Mouse (Mus musculus): ENCODE measurements at regions not wholly inside any gene's neighbourhood (a gene's known extent, or its start where the extent isn't known, plus 50 kb on each side); places are given as distances from the start of the nearest gene placed in this dataset.

GRCm38 (mm10) chr10:43695470-43695869 is 117.4 kb downstream of the Cd24a start:
- 0 out of 2 replicates have a peak overlapping the region, but pooled peaks have one; percentile 44 for H3K4me2 ChIP-seq (ENCODE audit: insufficient read depth, low read depth, poor library complexity, severe bottlenecking)
- H3K79me2 ChIP-seq (replicated peaks; ENCODE audit: control insufficient read depth, extremely low read depth, insufficient read depth, poor library complexity, severe bottlenecking), result no peaks in the 10 kb centered on the region
- dilution Hi-C loops (cut with MboI; ENCODE audit: extremely low pct_ligation_motif_present, extremely low pct_unique_long_range_greater_than_20kb, low sequenced_read_pairs), result no loop called here
- no peaks in the 10 kb centered on the region for H3K9me3 ChIP-seq (replicated peaks; ENCODE audit: low read length)
- TF ChIP-seq NRF1 (IDR thresholded peaks at IDR 0.05; ENCODE audit: low read depth, low read length) (peak; percentile 64), MAX (IDR thresholded peaks at IDR 0.05; ENCODE audit: low read length) (no peak), MYC (IDR thresholded peaks at IDR 0.05; ENCODE audit: low read depth, low read length) (no peak), MAZ (IDR thresholded peaks at IDR 0.05; ENCODE audit: low read depth, low read length) (no peak), KAT2A (IDR thresholded peaks at IDR 0.05; ENCODE audit: insufficient replicate concordance, low read length) (no peak)
- no peak for DNase-seq (ENCODE audit: extremely low read depth)
- no peak overlapping the region for H3K27ac ChIP-seq (ENCODE audit: insufficient read depth, low read depth)
- H3K27me3 ChIP-seq (replicated peaks), result no peaks in the 10 kb centered on the region
- in situ Hi-C loops (cut with MboI; ENCODE audit: low pct_ligation_motif_present, low pct_unique_long_range_greater_than_20kb, low sequenced_read_pairs), result no loop called here
- H3K4me3 ChIP-seq (replicated peaks in 1 of 3; ENCODE audit: low read depth in 2 of 3, low read length in 2 of 3, poor library complexity in 1 of 3), result no peak overlapping the region
- H3K4me1 ChIP-seq (ENCODE audit: control insufficient read depth in 1 of 2, insufficient read depth in 2 of 2), result peaks cover 2 to 8% of the 10 kb centered on the region in 2 experiments; a peak in 2 of 4 replicates
- H3K36me3 ChIP-seq (replicated peaks in 1 of 2; ENCODE audit: control insufficient read depth in 1 of 2, insufficient read depth in 1 of 2, low read length in 1 of 2), result no peaks in the 10 kb centered on the region
- H3K9ac ChIP-seq (ENCODE audit: insufficient read depth, low read depth), result no peak overlapping the region

- Histone ChIP-seq H3K27me3 (replicated peaks) (no peaks in the 10 kb centered on the region), H3K4me3 (replicated peaks in 1 of 3; ENCODE audit: low read depth in 2 of 3, low read length in 2 of 3, poor library complexity in 1 of 3) (no peak overlapping the region), H3K4me1 (ENCODE audit: control insufficient read depth in 1 of 2, insufficient read depth in 2 of 2) (peaks cover 17 to 29% of the 10 kb centered on the region in 2 experiments), H3K9me3 (replicated peaks; ENCODE audit: low read length) (no peaks in the 10 kb centered on the region), H3K9ac (ENCODE audit: insufficient read depth, low read depth) (no peak overlapping the region), H3K36me3 (replicated peaks in 1 of 2; ENCODE audit: control insufficient read depth in 1 of 2, insufficient read depth in 1 of 2, low read length in 1 of 2) (no peaks in the 10 kb centered on the region), H3K27ac (ENCODE audit: insufficient read depth, low read depth) (no peak overlapping the region), H3K4me2 (ENCODE audit: insufficient read depth, low read depth, poor library complexity, severe bottlenecking) (no peak overlapping the region), H3K79me2 (replicated peaks; ENCODE audit: control insufficient read depth, extremely low read depth, insufficient read depth, poor library complexity, severe bottlenecking) (no peaks in the 10 kb centered on the region)
- TF ChIP-seq CHD2 (IDR thresholded peaks at IDR 0.05; ENCODE audit: low read length), result no peak
- TF ChIP-seq MYC (IDR thresholded peaks at IDR 0.05; ENCODE audit: low read depth, low read length), result no peak
- TF ChIP-seq CTCF (conservative IDR thresholded peaks at IDR 0.05 in 1 of 2, IDR thresholded peaks at IDR 0.05 in 1 of 2; ENCODE audit: low read depth in 2 of 2, low read length in 2 of 2), result no peak
- TF ChIP-seq JUND (conservative IDR thresholded peaks at IDR 0.05; ENCODE audit: low read depth, low read length), result no peak
- TF ChIP-seq ZMIZ1 (IDR thresholded peaks at IDR 0.05; ENCODE audit: low read depth, low read length), result no peak
- no peak for TF ChIP-seq UBTF (IDR thresholded peaks at IDR 0.05; ENCODE audit: low read depth, low read length)
- no peak for TF ChIP-seq E2F4 (IDR thresholded peaks at IDR 0.05; ENCODE audit: insufficient replicate concordance, low read depth, low read length)
- dilution Hi-C loops (cut with MboI; ENCODE audit: extremely low pct_ligation_motif_present, extremely low pct_unique_long_range_greater_than_20kb, low sequenced_read_pairs), result no loop called here
- in situ Hi-C loops (cut with MboI; ENCODE audit: low pct_ligation_motif_present, low pct_unique_long_range_greater_than_20kb, low sequenced_read_pairs), result no loop called here
- DNase-seq (ENCODE audit: extremely low read depth), result no peak
Observed at GRCm38 (mm10) chr10:43697917-43698316, 119.8 kb downstream of the Cd24a start.

GRCm38 (mm10) chr10:43700371-43701289 is 122.5 kb downstream of the Cd24a start:
- Histone ChIP-seq H3K4me2 (ENCODE audit: insufficient read depth, low read depth, poor library complexity, severe bottlenecking) (no peak overlapping the region), H3K4me3 (replicated peaks in 1 of 3; ENCODE audit: low read depth in 2 of 3, low read length in 2 of 3, poor library complexity in 1 of 3) (no peak overlapping the region), H3K27me3 (replicated peaks) (no peaks in the 10 kb centered on the region), H3K9me3 (replicated peaks; ENCODE audit: low read length) (no peaks in the 10 kb centered on the region), H3K27ac (ENCODE audit: insufficient read depth, low read depth) (no peak overlapping the region), H3K9ac (ENCODE audit: insufficient read depth, low read depth) (no peak overlapping the region), H3K4me1 (ENCODE audit: control insufficient read depth in 1 of 2, insufficient read depth in 2 of 2) (peaks cover 21 to 45% of the 10 kb centered on the region in 2 experiments), H3K79me2 (replicated peaks; ENCODE audit: control insufficient read depth, extremely low read depth, insufficient read depth, poor library complexity, severe bottlenecking) (no peaks in the 10 kb centered on the region), H3K36me3 (replicated peaks in 1 of 2; ENCODE audit: control insufficient read depth in 1 of 2, insufficient read depth in 1 of 2, low read length in 1 of 2) (no peaks in the 10 kb centered on the region)
- in situ Hi-C loops (cut with MboI; ENCODE audit: low pct_ligation_motif_present, low pct_unique_long_range_greater_than_20kb, low sequenced_read_pairs) (no loop called here), dilution Hi-C loops (cut with MboI; ENCODE audit: extremely low pct_ligation_motif_present, extremely low pct_unique_long_range_greater_than_20kb, low sequenced_read_pairs) (no loop called here)
- no peak for DNase-seq (ENCODE audit: extremely low read depth)
- peak; percentile 17; the same call in 1 of the 2 replicates for TF ChIP-seq HCFC1 (IDR thresholded peaks at IDR 0.05; ENCODE audit: low read depth, low read length)
- TF ChIP-seq JUN (IDR thresholded peaks at IDR 0.05; ENCODE audit: insufficient read depth, low read depth, low read length), result no peak
- 0 out of 2 replicates have a peak, but pooled peaks have one; percentile 30 for TF ChIP-seq ELF1 (IDR thresholded peaks at IDR 0.05; ENCODE audit: low read depth, low read length)
- no peak for TF ChIP-seq USF1 (IDR thresholded peaks at IDR 0.05; ENCODE audit: low read depth, low read length)
- TF ChIP-seq MXI1 (IDR thresholded peaks at IDR 0.05; ENCODE audit: low read depth, low read length), result peak; percentile 33; the same call in 1 of the 2 replicates
- 0 out of 2 replicates have a peak, but pooled peaks have one; percentile 14 for TF ChIP-seq TBP (conservative IDR thresholded peaks at IDR 0.05; ENCODE audit: low read depth, low read length)
- TF ChIP-seq BHLHE40 (IDR thresholded peaks at IDR 0.05; ENCODE audit: low read depth, low read length), result peak; percentile 44; the same call in 1 of the 2 replicates
- TF ChIP-seq MAX (IDR thresholded peaks at IDR 0.05; ENCODE audit: low read length), result 0 out of 2 replicates have a peak, but pooled peaks have one; percentile 57
